Mouse (Mus musculus) yolk sac, embryonic 10.5 days (tissue): ENCODE measurements around the gene Plekhh2.

Experiments
- DNase-seq: peaks from one replicate; pipeline ENCODE4 v3.0.0-alpha.2; 2017; ENCODE audit warnings: low spot score

The Plekhh2 gene

DNA sequence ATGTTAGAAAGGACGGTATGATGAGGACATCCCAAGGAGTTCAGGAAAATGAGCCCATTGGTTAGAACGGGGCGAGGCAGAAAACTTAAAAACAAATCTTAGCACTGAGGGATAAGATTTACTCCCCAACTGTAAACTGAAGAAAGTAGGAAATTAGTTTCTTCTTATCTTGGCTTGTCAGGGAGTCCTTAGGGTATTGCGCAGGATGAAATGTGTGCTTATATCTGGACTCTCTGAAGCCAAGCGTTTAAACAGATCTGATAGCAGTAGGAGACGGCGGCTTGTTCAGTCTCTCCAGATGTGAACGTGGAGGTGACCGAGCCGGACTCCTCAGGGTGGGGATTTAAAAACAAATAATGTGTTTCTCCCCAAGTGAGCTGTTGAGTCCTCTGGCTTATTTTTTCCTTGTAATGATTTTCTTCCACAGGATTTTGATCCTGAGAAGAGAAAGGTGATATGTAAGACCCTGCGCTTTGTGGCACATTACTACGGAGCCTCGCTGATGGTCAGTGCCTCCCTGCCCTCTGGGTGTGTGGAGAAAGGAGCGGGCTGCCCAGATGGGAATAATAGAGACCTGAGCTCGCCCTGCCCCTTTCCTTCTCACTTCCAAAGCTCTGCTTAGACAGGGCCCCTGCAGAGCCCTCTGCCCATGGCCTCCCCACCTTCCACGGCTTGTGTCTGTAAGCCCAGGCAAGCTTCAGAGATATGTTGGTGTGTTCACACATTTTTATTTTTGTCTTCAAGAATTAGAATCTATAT is 132.8 kb downstream of the Plekhh2 start:
- no peak for DNase-seq

DNA sequence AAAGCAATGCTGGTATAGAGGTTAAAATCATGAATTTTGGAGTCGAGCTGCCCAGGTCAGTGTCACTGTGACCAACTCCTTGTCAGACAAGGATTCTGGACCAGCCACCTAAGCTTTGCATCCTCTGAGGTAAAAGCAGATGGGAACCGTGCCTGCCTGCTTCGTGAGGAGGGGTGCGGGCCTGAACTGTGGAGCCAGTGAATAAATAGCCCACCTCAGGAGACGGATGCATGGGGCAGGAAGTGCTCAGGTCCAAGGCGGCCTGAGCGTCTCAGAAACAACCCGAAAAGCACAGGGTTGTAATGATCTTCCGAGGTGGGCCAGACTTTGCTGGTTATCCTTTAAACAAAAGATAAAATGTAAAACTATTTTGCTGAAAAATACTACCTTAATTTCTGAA is 133.4 kb downstream of the Plekhh2 start:
- no peak for DNase-seq

DNA sequence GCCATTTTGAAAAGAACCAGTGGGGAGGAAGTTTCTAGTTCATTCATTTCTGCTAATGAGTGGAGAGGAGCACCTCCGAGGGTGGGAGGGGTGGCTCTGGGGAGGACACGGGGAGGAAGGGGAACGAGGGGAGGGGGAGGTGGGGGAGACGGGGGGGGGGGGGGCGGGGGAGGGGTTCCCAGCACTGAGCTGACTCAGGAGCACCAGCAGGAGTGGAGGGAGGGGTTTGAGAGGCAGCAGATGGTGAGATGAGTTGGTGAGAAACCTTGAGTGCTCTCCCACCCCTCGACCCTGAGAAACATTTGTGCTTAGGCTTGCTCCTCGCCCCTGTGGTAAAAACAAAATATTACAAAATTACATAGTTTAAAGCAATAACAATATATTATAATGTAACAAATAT is 134.2 kb downstream of the Plekhh2 start:
- DNase-seq, result no peak

DNA sequence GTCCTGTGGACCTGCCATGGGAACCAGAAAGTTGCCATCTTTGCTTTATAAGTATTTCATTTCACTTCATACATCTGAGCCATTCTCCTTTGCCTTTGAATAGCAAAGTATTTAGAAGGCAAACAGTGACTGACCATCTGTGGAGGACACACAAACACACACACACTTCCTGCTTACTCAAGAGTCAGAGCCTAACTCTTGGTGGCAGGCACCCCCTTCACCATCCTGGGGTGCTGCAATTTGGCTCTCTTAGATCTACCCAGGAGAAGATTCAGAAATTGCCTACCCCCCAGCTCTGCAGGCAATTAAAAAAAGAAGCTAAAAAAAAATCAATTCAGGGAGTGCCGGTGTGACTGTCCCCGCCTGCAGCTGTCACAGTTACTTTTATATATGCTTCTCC is 134.8 kb downstream of the Plekhh2 start:
- DNase-seq, result no peak

DNA sequence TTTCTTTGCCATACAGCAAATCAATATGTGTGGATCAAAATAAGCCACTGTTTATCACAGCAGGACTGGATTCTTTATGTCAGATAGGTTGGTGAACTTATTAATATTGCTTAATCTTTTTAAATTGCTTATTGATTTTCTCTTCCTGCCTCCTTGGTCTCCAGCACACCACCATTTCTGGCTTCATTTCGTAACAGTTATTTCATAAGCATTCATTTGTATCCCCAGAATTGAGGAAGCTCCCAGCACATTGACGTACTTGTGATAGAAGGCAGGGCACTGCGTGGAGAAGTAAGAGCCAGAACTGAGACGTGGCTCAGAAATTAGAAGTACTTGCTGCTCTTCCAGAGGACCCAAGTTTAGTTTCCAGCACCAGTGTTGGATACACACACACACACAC is 135.9 kb downstream of the Plekhh2 start:
- DNase-seq, result no peak

DNA sequence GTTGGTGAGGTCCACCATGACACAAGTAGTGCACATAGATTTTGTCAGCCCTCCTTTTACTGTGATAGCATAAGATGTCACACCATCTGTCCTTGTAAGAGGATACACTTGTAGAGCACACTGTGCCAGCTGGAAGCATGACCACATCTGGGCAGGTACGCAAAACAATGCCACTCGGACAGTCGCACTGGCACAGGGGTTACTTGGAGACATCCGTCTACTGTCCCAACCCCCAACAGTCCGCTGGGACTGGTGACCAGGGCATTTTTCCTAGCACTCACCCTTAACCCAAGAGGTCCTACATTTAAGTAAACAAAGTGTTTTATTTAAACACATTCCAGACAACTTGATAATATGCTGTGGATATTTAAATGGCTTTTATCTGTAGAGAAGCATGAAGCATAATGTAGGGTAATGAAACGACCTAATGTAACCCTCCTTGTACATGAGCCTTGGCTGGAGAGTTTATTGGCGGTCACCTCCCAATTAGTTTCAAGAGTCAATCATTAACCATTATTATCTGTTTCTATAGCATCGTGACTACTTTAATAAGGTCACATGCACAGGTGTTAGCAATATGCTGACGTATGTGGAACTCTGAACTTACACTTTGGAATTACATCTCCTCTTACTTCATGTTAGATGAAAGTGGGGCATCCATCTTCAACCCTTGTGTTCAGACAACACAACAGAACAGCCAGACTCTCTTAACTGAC is 138.8 kb downstream of the Plekhh2 start:
- DNase-seq, result no peak

DNA sequence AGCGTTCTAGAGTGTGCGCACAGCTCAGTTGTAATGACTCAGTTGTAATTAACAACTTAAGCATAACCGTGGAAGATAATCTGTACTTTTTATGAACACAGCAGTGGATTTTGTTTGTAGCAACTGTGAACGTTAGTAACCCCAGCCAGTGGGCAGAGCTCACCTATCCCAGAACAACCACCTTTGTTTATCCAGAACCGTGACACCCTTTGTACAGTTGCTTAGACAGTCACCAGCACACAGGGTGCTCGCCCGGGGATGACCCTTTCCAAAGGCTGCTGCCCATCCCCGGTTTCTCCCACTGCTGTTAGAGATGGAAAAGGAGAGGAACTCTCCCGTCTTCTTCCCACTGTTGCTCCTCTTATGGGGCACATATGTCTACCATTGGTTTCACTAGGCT is 141.8 kb downstream of the Plekhh2 start:
- no peak for DNase-seq

DNA sequence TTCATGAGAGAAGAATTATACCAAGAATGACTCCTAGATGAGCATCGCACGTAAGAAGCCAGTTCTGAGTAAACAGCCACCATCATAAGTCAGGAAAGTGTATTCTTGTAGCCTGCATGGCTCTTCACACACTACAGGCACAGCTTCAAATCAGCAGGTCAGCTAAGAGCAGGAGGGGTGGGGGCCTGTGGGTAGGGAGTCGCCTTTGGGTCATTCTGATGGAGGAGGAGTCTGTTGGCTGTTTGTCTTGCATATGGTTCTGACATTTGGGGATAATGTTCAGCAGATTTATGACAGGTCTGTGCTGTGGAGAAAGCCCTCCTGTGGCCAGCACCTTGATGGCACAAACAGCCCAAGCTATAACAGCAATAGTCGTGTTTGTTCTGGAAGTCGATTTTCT is 144.5 kb downstream of the Plekhh2 start:
- DNase-seq, result no peak

DNA sequence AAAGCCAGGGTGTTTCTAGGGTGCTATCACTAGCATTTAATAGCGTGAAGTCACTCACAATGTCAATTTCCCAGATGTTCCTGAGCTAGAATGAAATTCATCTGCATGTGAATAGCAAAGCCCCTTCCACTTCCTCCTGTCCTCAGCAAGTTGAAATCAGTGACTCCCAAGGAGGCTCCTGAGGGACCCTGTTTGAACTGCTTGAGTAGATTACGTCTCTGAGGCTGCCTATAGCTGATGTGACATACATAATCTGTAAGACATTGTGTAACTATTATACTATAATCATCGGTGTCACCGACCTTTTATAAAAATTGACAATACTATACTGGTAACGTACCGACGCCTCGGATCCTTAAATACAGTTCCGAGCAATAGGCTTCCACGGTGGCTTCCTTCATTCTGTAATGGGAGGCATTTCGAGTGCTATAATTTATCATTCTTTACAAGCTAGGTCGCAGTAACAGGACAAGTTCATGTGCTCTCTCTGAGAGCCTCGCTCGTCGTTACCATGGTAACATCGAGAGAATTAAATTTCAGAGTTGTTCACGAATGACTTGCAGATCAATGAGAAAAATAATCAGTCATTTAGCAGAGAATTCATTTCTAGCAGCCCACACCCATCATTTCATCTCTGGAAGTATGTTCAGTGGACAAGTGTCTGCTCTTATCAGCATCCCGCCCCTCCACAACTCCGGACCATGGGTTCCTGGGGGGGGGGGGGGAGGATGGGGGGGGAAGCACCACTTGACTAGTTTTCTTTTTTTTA is 145.1 kb downstream of the Plekhh2 start:
- no peak for DNase-seq

DNA sequence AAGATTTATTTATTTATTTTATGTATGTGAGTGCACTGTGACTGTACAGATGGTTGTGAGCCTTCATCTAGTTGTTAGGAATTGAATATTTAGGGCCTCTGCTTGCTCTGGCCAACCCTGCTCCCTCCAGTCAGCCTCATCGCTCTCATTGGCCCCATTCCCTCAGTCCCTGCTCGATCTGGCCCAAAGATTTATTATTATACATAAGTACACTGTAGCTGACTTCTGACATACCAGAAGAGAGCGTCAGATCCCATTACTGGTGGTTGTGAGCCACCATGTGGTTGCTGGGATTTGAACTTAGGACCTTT is 145.7 kb downstream of the Plekhh2 start:
- no peak for DNase-seq

DNA sequence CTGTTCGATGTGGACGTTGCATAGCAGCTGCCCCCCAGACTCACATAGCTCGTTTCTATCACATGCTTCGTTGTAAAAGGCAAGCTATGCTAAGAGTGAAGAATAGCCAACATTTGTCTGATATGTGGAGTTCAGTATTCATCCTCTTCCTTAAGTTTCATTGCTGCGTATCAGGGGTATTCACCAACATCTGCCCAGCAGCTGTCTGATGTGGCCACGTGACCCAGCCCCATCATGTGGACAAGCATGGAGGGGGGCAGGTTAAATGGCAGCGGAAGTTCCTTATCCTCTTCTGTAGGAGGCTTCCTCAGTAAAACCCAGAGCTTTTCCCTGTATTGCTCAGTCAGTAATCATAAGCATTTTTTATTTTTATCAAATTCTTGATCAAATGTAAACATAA is 146.1 kb downstream of the Plekhh2 start:
- no peak for DNase-seq

DNA sequence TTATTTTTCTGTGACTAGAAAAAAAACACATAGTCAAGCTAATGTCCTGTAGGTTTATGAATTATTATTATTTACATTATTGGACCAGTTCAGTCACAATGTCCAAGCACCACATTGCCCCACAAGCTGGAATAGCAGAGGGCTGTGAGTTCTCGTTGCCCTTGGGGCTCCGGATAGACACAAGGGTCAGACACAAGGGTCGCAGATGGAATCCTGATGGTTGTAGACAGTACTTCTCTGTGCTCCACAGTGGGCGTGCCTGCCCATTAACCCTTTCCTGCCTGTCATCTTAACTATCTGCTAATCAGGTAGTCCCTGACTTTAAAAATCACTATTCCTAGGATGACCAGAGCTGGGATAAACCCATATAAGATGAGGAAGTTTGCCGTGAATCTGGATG is 146.5 kb downstream of the Plekhh2 start:
- no peak for DNase-seq

DNA sequence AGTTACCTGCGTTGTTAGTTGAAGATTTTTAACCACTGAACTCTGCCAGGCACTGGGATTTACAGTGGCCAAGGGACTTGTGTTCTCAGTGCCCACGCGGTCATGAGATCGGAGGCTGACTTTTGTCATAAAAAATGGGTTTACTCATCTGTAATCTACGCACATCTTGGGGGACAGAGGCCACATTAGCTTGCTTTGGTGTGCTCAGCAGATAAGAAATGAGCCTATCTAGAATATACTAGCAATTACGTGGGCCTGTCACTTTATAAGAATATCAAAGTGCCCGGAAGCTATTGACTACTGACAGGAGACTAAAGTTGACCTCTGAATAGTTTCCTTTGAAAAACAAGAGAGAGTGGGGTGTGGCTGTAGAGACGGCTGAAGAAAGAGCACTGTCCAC is 147.3 kb downstream of the Plekhh2 start:
- no peak for DNase-seq

DNA sequence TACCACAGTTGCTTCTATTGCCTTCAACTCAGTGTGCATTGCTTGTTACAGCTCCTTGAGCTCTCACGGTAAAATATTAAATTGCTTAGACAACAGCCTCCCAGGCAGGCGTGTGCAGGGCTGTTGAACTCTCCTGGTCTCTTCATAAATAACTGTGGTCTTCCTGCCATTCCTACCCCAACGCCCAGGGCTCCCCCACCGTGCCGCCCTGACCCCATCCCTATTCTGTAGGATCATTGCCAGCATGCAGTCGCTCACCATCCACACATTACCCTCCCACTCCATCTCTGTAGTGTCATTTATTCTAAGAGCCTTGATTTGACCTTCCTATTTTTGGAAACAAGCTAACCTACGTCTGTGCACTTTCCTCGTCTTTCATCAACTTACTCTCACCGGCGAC is 153.4 kb downstream of the Plekhh2 start:
- DNase-seq, result no peak

DNA sequence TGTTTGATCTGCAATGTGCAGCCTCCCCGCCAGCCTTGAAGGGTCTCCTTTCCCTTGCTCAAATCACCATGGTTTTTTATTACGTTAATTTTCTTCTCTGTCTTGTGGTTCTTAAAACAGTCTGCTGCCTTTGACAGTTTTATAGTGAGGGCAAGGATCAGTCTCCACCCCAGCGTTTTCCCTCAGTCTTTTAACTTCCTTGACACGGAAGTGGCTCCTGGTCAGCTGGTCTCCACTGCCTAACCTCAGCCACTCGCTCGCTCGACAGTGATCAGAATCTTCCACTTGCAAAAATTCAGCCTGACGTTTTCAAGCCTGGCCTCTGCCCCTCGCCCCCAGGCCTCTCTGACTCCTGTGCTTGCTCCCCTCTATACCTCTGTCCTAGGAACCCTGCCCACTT is 154.0 kb downstream of the Plekhh2 start:
- DNase-seq, result peak; percentile 51

DNA sequence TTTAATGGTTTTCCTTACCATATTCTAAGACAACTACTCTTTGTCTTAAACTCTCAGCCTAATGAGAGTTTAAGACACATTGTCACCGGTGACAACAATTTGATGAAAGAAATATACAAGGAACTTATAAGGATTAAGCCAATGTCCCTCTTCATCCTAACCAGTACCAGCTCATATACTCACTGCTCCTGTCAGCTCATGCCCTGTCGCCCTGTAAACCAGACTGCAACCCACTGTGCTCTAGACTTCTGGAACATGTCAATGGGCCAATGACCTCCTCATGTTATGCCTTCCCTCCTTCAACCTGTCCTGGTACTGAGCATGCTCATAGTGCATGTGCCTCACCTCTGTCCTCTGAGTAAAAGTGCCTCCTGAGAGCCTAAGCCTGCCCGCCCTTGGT is 156.2 kb downstream of the Plekhh2 start:
- no peak for DNase-seq
